Mouse (Mus musculus): ENCODE results near the gene Ptpn12. TPM values are rescaled to one million over a fixed set of nuclear protein-coding genes. Genes with fewer than 3 reads are reported as not detected.
A peak's percentile ranks its signal among the peaks of the same experiment; 100 is the strongest.
"Not testable (repeated sequence)": the region's sequence is repeated elsewhere in the genome, so short reads cannot be mapped to it uniquely, and the experiment has no call there.

The Ptpn12 gene
- polyA plus RNA-seq, 1 experiment: 93.5 TPM

DNA sequence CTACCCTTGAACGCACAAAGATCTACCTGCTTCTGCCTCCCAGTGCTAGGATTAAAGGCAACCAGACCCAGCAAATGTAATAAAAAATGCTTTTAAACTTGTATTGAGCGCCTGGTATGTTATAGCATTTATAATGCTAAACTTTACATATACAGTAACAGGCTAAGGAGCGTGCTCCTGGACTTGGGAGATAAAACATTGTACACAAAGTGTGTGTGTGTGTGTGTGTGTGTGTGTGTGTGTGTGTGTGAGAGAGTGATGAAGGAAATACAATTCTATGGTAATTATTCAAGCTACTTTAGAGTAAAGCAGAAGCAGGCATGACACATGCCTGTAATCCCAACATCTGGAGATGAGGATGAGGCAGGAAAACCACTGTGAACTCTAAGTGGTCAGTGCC is 99.4 kb downstream of the Ptpn12 start, which contains the start of gene Rsbn1l:
Rsbn1l (minus strand) TSS at position 101 of the 400 bp plus-strand sequence.
- no peak within 1 kb of the TSS for H3K4me3 ChIP-seq (ENCODE audit: insufficient read depth, low read length)
- TF ChIP-seq POLR2A (IDR thresholded peaks at IDR 0.05; ENCODE audit: low read depth, low read length) (no peak), CTCF (IDR thresholded peaks at IDR 0.05; ENCODE audit: borderline replicate concordance, insufficient read depth, low read length) (no peak)
- H3K4me1 ChIP-seq (ENCODE audit: control insufficient read depth, insufficient read depth, low read length): no peaks in the 10 kb centered on the region; the same call in 1 of the 2 replicates
- no peak within 1 kb of the TSS for H3K27ac ChIP-seq (ENCODE audit: insufficient read depth, low read length)

DNA sequence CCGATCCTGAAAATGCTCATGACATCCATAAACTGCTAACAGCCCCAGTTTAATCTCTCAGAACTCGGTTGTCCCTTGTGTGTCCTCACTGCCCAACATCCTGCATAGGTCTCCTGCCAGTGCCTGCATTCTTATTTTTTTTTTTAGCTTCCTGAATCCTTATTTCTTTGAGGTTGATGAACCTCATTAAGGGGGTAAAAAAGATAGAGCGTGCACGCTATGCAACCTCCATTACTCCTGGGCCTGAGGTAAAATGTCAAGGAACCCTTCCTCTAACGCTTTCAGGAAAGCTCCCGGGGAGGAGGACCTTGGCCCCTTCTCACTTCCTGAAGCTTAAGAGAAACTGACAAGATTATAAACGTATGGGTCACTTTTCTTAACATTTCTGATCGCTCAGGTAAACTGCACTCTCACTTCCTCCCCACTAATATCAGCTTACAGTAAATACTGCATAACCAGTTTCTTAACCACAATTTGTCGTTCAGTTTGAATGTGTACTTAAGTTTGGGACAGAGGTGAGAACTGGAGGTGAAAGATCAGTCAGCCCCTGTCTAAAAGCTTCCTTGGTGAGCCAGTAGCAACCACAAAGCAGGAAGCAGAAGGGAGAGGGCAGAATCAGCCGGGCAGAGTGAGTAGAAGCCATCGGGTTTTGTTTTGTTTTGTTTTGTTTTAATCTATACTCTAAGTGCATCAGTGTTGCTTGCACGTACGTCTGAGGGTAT is 100.4 kb downstream of the Ptpn12 start:
- H3K27ac ChIP-seq (ENCODE audit: insufficient read depth, low read length): no peak overlapping the region
- H3K4me3 ChIP-seq (ENCODE audit: insufficient read depth, low read length): no peak overlapping the region
- TF ChIP-seq CTCF (IDR thresholded peaks at IDR 0.05; ENCODE audit: borderline replicate concordance, insufficient read depth, low read length) (no peak), POLR2A (IDR thresholded peaks at IDR 0.05; ENCODE audit: low read depth, low read length) (no peak)
- no peaks in the 10 kb centered on the region; the same call in 1 of the 2 replicates for H3K4me1 ChIP-seq (ENCODE audit: control insufficient read depth, insufficient read depth, low read length)

DNA sequence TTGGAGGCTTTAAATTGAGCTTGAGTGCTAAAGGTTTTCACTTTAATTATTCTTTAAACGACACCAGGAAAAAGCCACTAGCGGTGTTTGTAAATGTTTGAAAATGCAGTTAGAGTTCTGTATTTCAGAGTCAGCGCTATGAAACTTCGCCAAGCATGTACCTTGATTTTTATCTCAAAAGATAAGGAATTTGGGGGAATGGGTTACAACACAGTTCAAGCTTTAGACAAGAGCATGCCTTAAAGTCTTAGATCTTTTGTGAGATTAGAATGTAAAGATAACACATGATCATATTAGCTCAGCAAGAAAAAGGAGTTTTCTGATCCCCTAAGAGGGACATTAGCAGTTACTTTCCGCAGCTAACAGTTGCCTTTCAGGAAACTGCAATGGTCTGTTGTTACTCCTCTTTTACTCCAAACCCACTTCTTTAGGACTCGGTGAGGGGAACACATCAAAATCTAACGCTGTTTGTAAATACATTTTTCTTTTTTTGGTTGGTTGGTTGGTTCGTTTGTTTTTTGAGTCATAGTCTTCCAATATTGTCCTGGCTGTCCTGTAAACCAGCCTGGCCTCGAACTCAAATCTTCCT is 103.3 kb downstream of the Ptpn12 start:
- TF ChIP-seq POLR2A (IDR thresholded peaks at IDR 0.05; ENCODE audit: low read depth, low read length) (no peak), CTCF (IDR thresholded peaks at IDR 0.05; ENCODE audit: borderline replicate concordance, insufficient read depth, low read length) (no peak)
- Histone ChIP-seq H3K27ac (ENCODE audit: insufficient read depth, low read length) (peak overlapping the region; percentile 62), H3K4me1 (ENCODE audit: control insufficient read depth, insufficient read depth, low read length) (peaks cover 2% of the 10 kb centered on the region), H3K4me3 (ENCODE audit: insufficient read depth, low read length) (peak overlapping the region; percentile 98)

DNA sequence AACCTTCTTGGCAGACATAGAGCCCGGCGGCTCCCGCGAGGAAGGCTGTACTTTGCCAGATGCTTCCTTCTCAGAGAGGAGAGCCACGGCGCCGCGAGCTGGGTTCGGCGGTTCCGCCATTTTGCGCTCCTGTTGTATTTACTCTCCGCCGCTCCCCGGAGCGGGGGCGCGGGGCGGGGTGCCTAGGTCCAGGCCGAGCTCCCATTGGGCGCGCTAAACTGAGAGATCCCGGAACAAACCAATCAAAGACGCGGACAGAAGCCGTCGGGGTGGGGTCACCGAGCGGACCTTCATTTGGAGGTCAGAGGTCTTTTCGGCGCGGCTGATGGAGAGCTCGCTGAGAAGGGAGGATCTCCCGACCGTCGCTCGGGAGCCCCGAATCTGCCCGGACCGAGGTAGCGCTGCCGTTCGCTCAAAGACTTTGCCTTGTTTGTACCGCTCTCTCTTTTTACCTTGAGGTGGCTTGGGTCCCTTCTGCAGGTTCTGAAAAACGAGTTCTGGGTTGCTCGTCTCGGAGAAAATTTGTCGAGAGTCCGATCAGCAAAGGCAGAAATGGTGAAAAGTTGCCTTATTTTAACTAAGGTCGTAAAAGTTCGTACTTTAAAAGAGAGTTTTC is 103.9 kb downstream of the Ptpn12 start:
- H3K4me3 ChIP-seq (ENCODE audit: insufficient read depth, low read length): peak overlapping the region; percentile 98
- H3K27ac ChIP-seq (ENCODE audit: insufficient read depth, low read length): peak overlapping the region; percentile 62
- H3K4me1 ChIP-seq (ENCODE audit: control insufficient read depth, insufficient read depth, low read length): peaks cover 2% of the 10 kb centered on the region
- TF ChIP-seq POLR2A (IDR thresholded peaks at IDR 0.05; ENCODE audit: low read depth, low read length) (peak; percentile 84), CTCF (IDR thresholded peaks at IDR 0.05; ENCODE audit: borderline replicate concordance, insufficient read depth, low read length) (no peak)

DNA sequence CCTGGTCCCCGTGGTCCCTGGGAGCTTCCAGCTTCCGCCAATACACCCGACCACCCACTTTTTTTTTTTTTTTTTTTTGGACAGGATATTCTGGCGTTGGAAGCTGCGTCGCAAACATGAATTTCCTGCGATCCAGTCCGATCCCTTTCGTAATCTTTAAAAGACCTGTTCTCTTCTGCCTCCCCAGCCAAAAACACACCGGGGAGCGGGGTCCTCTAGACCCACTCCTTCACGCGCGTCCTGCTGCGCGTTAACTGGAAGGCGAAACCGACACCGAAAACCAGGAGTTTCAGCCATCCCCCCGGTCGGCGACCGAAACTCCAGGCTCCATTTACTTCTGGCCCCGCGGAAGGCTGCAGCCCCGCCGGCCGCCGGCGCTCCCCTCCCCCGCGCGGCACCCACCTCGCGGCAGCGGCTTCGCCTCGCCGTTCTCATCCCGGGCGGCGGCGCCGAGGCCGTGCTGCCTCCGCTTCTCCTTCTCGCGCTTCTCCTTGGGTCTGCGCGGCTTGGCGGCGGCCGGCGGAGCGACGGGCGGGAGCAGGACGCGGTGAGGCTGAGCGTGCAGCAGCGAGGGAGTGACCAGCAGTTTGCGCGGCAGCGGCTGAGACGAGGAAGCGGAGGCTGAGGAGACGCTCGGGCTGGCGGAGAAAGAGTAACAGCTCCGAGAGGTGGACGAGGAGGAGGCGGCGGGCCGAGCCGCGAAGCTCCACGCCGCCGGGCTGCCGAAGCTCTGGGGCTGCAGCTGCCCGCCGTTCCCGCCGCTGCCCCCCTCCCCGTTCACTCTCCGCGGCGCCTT is 104.7 kb downstream of the Ptpn12 start:
- H3K27ac ChIP-seq (ENCODE audit: insufficient read depth, low read length): peak overlapping the region; percentile 62
- peaks cover 2% of the 10 kb centered on the region for H3K4me1 ChIP-seq (ENCODE audit: control insufficient read depth, insufficient read depth, low read length)
- no peak for TF ChIP-seq POLR2A (IDR thresholded peaks at IDR 0.05; ENCODE audit: low read depth, low read length)
- no peak for TF ChIP-seq CTCF (IDR thresholded peaks at IDR 0.05; ENCODE audit: borderline replicate concordance, insufficient read depth, low read length)
- H3K4me3 ChIP-seq (ENCODE audit: insufficient read depth, low read length): peak overlapping the region; percentile 95

DNA sequence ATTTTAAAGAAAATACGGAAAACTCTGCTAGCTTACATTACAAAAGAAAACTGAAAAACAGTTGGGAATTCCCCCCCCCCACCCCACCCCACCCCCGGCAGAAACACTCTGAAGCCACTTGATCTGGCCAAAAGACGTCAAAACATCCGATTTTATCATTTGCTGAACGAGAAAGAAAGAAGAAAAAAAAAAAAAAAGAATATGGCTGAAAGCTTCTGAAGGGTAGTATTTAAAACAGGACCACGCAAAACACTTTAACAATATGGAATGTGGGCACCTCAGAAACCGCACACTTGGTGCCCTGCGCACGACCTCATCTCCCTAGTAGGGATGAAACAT is 105.2 kb downstream of the Ptpn12 start:
- Histone ChIP-seq H3K4me1 (ENCODE audit: control insufficient read depth, insufficient read depth, low read length) (peaks cover 3% of the 10 kb centered on the region), H3K27ac (ENCODE audit: insufficient read depth, low read length) (no peak overlapping the region), H3K4me3 (ENCODE audit: insufficient read depth, low read length) (peak overlapping the region; percentile 95)
- TF ChIP-seq POLR2A (IDR thresholded peaks at IDR 0.05; ENCODE audit: low read depth, low read length): no peak
- TF ChIP-seq CTCF (IDR thresholded peaks at IDR 0.05; ENCODE audit: borderline replicate concordance, insufficient read depth, low read length): no peak

DNA sequence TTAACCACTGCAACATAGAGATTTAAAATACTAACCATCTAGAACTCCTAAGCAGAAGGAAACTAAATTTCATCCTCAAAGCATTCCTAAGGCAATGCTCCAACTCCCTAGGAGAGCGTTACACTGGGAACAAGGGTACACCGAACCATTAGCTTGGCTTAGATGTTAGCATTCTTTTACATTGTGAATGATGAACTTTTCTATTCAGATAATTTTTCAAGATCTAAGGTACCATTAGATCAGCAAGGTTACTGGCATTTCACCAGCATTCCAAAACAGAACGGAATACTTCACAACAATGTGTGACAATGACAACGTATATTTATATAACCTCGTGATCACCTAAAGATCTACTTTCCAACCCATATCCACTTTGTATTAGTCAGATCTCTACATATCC is 105.6 kb downstream of the Ptpn12 start:
- peak overlapping the region; percentile 46 for H3K4me3 ChIP-seq (ENCODE audit: insufficient read depth, low read length)
- H3K4me1 ChIP-seq (ENCODE audit: control insufficient read depth, insufficient read depth, low read length): peaks cover 7% of the 10 kb centered on the region
- TF ChIP-seq POLR2A (IDR thresholded peaks at IDR 0.05; ENCODE audit: low read depth, low read length) (no peak), CTCF (IDR thresholded peaks at IDR 0.05; ENCODE audit: borderline replicate concordance, insufficient read depth, low read length) (no peak)
- no peak overlapping the region for H3K27ac ChIP-seq (ENCODE audit: insufficient read depth, low read length)

DNA sequence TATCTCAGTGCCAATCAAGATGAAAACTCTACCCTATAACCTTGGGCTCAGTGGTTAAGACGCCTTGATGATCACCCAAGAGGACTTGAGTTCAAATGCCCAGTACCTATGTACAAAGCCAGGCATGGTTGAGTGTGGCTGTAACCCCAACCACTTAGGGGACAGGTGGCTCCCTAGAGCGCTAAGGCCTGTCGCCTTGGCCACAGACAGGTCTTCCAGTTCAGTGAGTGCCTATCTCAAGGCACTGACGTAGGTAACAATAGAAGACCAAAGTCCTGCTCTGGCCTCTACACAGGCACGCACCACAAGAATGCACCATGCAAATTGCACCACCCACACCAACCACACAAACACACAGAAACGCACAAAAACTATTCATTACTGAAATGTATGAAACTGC is 108.8 kb downstream of the Ptpn12 start:
- Histone ChIP-seq H3K4me1 (ENCODE audit: control insufficient read depth, insufficient read depth, low read length) (peaks cover 9% of the 10 kb centered on the region), H3K27ac (ENCODE audit: insufficient read depth, low read length) (no peak overlapping the region), H3K4me3 (ENCODE audit: insufficient read depth, low read length) (no peak overlapping the region)
- TF ChIP-seq CTCF (IDR thresholded peaks at IDR 0.05; ENCODE audit: borderline replicate concordance, insufficient read depth, low read length): no peak

DNA sequence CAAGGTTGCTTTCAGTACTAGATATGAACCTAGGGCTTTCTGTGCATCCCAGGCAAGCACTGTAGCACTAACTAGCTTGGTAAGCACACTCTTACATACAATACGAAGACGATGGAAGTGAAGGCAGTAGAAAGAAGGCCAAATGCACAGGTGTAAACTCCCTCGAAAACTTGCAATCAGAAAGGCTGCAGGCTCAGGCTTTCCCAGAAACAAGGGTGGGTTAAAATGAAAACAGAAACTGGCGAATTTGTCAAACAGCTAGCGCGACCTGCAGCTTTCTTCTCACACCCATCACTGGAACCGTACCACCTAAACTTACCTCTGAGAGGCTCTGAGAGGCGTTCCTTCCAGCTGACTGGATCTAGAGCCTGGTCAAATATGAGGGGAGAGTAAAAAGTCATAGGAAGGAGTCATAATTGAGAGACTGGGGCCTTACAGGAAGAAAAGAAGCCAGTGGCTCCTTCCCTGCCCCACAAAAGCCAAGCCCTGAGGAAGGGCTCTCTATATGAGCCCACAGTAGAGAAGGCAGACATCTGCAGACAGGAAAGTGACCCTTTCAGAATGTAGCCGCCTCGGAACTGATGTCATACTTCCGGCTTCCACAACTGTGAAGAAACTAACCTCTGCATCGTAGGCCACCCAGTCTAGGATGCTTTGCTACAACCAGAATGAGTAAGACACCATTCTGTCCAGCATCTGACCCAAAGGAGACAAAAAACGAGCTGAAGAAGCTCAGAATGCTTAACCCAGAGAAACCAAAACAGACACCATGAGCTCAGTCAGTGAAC is 110.6 kb downstream of the Ptpn12 start:
- Histone ChIP-seq H3K4me3 (ENCODE audit: insufficient read depth, low read length) (no peak overlapping the region; the same call in 1 of the 2 replicates), H3K27ac (ENCODE audit: insufficient read depth, low read length) (no peak overlapping the region), H3K4me1 (ENCODE audit: control insufficient read depth, insufficient read depth, low read length) (peaks cover 9% of the 10 kb centered on the region)
- TF ChIP-seq POLR2A (IDR thresholded peaks at IDR 0.05; ENCODE audit: low read depth, low read length) (no peak), CTCF (IDR thresholded peaks at IDR 0.05; ENCODE audit: borderline replicate concordance, insufficient read depth, low read length) (no peak)

DNA sequence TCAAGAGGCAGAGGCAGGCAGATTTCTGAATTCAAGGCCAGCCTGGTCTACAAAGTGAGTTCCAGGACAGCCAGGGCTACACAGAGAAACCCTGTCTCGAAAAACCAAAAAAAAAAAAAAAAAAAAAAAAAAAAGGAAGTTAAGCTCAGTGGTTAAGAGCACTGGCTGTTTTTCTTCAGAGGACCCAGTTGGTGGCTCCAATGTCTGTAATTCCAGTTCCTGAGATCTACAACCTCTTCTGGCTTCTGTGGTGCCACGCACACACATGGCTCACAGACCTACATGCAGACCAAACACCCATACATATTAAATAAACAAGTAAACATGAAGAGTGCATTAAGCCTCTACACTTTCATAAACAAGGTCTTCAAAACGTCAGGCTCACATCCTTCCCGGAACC is 111.9 kb downstream of the Ptpn12 start:
- not testable (repeated sequence) for H3K4me3 ChIP-seq (ENCODE audit: insufficient read depth, low read length); H3K27ac ChIP-seq (ENCODE audit: insufficient read depth, low read length); H3K4me1 ChIP-seq (ENCODE audit: control insufficient read depth, insufficient read depth, low read length)
